Mouse (Mus musculus) 3T3-L1 (cell line): Measurements from ENCODE around the gene Rpl12.
A peak's percentile ranks its signal among the peaks of the same experiment; 100 is the strongest.

Experiments
- DNase-seq: peaks from one replicate; pipeline ENCODE4 v3.0.0-alpha.2; 2015; ENCODE audit warnings: low read depth, low spot score

The Rpl12 gene

DNA sequence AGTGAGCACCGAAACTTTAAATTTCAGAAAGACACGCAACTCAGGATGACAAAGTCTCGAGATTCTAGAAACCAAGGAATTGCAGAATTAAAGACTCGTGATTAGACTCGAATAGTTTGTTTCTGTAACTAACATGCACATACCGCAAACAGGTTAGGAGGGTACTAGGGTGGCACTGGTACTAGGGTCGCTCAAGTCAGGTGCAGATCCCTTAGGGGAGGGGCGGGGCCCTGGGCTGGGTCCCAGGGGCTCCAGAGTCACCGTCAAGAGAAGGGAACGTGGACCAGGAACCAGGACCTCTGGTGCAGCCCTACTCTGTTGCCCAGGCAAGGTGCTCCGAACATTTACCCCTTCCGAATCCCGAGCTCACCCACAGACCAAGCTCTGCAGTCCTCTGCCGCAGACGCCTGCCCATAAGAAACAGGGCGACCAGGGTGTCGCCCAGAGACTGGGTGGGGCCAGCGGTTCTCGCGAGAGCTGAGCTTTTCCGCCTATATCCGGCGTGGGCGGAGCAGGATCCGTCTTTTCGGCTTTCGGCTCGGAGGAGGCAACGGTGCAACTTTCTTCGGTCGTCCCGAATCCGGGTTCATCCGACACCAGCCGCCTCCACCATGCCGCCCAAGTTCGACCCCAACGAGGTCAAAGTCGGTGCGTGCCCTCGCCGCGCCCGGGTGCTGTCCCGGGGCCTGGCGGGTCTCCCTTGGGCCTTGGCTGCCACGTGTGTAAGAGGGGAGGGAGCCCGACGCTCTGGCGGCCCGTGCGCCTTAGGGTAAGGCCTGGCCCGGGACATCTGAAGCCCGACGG is at the start of gene Rpl12, which contains the start of gene Lrsam1:
Gene Rpl12 (plus strand): TSS at position 368 of the 804 bp plus-strand sequence.
Gene Lrsam1 (minus strand): TSS at position 423 of the 804 bp plus-strand sequence.
- peak; percentile 96 for DNase-seq

DNA sequence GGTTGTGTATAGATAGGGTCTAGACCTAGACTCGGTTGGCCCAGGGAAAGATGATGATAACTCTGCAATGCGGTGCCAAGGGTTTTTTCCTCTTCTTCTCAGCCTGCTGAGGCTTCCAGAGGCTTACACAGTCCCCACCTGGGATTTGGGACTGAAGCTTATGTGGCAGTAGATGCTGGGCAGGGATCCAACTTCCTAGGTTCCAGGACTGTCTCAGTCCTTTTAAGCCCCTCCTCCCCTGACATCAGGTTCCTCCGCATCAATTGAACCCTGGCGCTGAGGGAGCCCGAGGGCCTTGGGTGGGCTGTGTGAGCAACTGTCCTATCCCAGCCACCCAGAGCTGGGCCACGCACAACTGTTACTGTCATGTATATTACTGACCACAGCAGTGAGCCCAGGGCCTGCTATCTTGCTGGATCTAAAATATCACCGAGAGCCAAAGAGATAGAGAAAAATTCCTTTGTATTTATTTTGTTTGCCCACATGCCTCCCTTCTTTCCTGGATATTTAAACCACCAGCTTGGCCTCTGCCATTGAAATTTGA is 49.6 kb upstream of the Rpl12 start:
- no peak for DNase-seq

DNA sequence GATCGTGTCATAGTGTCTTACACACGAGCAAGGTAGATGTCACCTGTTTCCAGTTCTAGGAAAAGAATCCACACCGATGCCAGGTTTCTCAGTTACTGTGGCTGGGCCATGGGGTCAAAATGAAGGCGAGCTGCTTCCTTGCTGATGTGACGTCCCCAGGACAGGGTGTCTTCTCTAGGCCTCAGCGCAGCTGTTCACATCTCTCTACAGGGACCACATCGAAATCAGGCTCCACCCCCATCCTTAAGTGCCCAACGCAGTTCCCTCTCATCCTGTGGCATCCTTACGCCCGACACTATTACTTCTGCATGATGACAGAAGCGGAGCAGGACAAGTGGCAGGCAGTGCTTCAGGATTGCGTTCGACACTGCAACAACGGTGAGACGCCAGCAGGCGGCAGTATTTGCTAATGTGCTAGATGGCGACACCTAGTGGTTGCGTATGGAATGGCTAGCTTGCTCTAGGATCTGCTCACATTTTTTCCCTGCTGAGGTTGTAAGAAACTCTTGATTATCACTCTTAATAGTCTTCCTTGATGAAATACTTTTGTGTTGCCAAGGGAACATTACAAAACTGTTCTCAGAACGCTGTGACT is 49.1 kb upstream of the Rpl12 start:
- peak; percentile 97 for DNase-seq

DNA sequence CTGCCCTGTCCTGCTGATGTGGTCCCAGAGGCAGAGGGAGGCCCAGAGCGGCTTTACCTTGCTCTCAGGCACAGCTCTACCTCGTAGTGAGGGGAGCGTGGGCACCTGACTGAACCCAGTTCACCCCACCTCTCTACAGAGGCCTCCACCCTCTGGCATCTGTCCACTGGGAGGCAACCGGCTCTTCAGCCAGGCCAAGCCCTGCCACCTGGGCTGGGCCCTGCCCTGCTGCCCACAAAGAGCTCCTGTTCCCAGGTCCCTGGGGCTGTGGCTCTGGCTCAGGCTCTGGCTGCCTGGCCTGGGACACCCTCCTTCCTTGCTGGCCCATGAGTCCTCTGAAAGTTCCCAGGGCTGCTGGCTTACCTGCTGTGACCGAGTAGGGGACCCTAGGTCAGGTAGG is 47.0 kb upstream of the Rpl12 start:
- peak; percentile 63 for DNase-seq

DNA sequence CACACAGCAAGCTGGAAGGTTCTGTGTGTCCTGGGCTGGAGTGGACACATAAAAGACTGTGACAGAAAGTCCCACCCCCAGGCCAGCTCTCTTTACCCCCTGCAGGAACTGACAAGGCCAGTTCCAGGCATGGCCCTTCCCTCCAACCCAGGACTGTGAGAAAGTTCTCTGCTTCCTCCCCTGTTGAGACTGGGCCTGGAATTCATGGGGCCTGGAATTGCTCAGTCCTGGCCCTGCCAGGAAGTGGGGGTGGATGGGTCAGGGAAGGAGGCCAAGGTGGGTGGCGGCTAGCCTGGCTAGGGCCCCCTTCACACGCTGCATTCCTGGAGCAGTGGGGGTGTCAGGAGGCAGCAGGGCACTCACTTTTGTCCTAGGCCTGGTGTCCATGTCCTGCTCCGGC is 46.5 kb upstream of the Rpl12 start:
- peak; percentile 84 for DNase-seq

DNA sequence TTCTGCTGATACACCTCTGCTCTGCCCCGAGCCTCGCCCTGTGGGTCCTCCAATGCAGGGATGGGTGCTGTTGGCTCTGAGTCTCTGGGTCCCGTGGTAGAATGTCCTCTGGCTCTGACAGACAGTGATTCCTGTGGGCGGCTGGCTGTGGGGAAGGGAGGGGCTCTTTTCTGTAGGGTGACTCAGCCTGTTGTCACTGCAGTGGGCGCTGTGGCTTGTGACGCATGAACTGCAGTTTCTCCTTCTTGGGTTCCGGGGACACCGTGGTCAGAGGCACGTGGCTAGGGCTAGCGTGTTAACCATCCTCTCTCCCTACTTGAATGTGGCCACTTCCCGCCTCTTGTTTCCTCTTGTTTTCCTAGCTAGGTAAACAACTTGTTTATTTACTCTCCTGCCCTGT is 43.8 kb upstream of the Rpl12 start:
- peak; percentile 96 for DNase-seq

DNA sequence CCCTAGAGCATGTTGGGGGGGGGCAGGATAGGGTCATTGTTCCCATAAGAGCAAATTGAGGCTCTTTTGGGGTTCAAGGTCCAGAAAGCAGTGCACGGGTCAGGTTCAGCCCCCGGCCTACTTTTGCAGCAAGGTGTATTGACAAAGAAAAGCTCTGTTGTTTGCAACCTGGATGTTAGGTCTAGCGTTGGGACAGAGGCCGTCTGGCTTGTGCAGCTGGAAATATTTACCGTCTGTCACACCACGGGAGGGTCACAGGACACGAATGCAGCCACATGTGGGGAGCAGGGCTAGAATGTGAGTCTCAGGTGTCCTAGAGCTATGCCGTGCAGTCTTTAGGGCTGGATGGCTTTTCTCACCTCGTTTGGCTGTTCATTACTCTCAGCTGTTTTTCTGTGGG is 43.0 kb upstream of the Rpl12 start:
- no peak for DNase-seq

DNA sequence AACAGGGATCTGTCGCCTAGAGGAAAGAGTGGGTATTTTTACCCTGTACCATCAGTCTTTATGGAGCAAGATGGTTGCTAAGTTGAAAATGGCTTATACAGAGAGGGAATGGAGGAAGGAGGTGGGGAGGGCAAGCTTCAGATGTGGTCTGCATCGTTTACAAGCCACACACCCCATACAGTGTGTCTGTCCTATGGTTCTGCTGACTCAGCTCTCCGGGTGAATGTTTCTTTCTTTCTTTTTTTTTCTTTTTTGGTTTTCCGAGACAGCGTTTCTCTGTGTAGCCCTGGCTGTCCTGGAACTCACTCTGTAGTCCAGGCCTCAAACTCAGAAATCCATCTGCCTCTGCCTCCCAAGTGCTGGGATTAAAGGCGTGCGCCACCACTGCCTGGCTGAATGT is 40.1 kb upstream of the Rpl12 start:
- no peak for DNase-seq

DNA sequence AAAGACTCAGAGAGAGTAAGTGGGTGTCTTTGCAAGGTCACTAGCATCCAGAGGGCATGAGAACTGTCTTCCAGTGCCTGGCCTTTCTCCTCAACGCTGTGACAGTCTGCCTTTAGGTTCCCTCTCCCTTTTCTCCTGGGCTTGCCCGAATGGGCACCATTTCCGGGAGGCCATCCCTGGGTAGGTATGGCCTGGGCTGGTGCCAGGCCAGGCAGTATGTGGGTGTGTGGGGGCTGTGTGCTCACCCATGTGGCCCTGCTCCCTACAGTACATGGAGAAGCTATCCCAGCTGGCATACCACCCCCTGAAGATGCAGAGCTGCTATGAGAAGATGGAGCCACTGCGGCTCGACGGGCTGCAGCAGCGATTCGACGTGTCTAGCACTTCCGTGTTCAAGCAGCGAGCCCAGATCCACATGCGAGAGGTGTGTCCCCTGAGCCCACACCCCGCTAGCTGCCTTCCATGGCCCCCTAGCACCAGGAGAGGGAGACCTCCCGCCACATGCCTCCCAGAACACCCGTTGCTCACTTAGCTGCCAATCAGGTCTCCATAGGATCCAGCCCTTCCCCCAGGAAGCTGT is 39.5 kb upstream of the Rpl12 start:
- no peak for DNase-seq

DNA sequence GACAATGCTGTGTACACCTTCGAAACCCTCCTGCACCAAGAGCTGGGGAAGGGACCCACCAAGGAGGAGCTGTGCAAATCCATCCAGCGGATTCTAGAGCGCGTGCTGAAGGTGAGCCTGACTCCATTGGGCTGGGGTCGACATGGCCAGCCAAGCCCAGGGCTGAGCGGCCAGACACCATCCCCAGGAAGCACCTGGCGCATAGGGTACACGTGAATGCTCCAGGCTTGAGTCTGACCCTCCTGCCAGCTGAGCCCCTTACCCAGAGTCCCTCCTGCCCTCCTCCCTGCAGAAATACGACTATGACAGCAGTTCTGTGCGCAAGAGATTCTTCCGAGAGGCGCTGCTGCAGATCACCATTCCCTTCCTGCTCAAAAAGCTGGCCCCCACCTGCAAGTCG is 38.8 kb upstream of the Rpl12 start:
- DNase-seq: no peak

DNA sequence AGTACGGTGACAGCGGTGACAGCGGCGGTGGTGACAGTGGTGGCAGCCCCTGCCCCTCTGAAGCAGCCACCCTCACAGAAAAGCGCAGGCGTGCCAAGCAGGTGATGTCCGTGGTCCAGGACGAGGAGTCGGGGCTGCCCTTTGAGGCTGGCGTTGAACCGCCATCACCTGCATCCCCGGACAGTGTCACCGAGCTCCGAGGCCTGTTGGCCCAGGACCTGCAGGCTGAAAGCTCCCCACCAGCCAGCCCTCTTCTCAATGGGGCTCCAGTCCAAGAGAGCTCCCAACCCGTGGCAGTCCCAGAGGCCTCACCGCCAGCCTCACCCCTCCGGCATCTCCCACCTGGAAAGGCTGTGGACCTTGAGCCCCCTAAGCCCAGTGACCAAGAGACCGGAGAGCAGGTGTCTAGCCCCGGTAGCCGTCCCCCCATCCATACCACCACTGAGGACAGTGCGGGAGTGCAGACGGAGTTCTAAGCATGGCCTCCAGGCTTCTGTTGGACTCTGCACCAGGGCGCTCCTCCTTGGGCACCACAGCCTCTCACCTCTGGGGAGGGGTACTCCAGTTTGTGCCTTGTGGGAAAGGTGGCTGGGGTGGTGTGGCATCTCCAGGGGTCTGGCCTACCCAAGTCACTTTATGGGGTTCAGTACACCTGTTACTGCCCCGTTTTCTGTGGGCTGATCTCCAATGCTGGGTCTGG is 37.7 kb upstream of the Rpl12 start:
- no peak for DNase-seq

DNA sequence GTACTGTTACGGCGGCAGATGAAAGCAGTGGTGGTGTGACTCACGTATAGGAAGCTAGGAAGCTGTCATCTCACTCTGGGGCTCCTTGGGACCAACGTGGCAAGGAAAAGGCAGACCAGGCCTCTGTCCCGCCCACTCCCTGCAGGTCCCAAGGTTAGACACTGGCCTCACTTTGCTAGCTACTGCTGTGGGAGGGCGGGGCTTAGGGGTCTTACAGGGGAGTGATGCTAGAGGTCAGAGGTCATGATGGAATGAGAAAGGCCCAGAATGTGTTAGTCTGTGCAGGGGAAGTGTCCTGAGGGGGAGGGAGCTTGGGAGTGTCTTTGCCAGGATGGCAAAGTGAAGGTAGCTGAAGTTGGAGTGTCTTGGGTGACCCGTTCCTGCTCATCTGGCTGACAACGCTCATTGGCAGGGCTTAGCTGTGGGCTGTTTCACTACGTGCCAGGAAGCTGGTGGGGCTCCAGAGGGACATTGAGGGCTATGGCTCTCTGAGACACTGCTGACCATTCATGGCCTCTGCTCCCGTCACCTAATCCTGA is 37.0 kb upstream of the Rpl12 start:
- DNase-seq: no peak

DNA sequence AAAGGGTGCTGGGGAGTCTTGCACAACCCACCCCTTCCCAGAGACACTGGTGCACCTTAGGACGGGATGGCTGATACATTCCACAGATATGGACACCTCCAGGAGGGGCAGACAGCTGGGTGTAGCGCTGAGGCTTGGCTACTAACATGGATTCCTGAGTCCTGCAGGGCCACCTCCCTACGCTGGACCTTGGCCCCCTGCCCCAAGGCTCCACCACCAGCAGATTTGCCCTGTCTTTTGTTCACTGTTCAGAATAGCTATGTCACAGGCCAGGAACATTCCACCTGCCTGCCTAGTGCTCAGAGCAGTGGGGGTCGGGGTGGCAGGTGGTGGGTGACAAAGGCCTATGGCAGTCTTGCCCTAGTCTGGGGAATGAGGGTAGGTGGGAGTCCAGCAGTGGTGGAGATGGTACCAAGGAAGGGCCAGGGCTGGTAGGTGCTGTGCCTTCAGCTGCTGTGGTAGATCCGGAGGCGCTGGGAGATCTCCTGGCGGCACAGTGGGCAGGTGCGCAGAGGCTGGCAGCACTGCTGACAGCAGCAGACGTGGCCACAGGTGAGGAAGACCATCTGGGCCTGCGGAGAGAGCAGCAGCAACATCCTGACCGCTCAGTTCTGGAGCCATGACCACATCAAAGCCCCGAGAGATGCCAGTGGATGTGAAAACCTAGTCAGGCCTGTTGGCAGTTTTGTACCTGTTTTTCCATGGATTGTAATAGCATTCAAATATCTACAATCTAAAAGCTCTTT is 34.9 kb upstream of the Rpl12 start:
- no peak for DNase-seq

DNA sequence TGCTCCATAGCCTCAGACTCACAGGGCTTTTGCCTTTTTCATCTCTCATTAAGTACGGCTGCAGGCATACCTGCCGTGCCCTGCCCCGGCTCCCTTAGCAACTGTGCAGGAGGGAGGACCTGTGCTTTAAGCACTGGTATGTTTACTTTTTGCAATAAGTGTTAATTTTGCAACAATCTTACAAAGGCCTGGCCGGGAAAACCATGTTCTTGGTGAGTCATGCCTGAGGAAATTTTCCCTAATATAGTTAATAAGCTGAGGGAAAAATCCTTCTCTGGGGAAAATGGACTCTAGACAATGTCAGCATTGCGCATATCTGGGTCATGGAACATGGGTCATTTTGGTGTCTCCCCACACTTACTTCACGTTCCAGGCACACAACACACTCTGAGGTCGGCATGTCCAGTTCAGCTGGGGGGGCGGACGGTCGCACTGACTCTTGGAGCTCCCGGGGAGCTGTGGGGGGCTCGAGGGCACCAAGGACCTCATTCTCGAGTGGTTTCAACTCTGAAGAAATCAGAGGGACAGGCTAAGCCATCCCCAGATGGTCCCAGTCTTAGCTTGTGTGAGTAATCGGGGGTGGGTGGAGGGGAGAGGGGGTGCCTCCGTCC is 33.6 kb upstream of the Rpl12 start:
- peak; percentile 61 for DNase-seq

DNA sequence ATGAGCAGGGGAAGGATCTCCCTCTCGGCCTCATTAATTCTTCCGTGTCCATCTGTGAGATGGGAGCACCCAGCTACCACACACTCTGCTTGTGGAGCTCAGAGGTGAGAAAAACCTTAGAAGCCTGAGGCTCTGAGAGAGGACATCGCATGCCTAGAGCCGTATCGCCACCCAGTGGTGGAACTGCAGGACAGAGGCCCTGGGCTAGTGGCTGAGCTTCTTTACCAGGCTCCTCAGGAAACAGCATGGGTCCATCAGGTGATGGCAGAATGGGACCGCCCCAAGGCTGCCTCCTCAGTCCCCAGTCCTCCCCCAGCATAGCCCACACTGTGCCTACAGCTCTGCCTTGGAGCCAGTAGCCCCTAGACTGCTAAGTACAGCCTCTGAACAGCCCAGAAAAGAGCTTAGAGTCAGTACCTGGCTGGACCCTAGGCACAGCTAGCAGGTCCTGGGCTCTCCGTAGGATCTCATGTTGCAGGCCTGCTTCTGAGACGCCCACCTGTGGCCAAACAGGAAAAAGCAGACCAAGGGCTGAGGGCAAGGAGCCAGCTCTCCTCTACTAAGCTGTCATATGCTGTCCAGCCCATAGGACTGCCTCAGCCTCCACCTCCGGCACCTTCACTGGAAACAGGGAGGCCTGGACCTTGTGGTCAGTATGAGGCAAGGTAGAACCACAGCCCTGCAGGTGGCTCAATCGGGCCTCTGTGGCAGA is 33.0 kb upstream of the Rpl12 start:
- peak; percentile 94 for DNase-seq

DNA sequence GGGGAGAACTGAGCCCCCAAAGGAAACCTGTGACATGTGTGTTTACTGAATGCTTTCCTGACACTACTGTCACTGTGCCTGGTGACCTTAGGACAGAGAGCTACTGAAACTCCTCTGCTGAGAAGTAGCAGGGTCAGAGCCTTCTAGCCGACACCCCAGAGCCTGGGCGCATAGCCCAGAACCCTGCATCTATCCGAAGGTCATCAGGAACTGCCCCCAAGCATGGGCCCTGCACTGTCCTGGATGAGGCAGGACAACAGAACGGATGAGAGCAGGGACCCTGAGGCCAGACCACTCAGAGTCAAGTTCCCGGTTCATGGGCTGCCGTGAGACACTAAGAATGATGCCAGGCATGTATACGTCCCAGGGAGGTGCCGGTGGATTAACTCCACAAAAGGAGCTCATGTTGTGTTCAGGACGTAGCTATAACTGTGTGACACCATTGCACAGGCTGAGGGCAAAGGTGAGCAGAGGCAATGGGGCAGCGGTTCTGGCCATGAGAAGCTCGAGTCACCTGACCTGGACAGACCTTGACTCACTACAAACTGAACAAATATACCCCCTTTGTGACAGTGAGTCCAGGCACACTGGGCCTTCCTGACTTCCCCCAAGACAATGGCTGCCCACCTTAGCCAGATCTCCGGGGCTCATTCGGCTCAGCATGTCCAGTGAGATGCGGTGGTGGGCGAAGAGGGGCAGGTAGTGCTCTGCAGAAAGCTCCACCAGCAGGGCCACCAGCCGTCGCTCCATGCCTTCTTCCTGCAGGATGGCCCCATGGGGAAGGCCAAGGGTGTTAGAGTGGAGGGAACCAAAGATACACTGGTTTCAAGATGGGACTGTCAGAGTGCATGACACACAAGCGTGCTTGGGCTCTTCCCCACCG is 32.2 kb upstream of the Rpl12 start:
- DNase-seq: no peak

DNA sequence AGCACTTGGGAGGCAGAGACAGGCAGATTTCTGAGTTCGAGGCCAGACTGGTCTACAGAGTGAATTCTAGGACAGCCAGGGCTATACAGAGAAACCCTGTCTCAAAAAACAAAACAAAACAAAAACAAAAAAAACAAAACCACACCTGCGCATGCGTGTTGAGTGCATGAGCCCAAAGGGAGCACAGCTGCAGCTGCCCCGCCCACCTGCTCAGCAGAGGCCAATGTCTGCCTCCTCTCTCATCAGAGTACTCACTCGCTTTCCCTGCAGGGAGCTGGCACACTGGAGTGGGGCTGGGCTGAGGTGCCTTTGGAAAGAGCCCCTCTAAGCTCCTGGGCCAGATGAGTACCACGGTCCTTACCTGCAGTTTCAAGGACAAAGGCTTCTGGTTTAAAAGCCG is 29.6 kb upstream of the Rpl12 start:
- no peak for DNase-seq

DNA sequence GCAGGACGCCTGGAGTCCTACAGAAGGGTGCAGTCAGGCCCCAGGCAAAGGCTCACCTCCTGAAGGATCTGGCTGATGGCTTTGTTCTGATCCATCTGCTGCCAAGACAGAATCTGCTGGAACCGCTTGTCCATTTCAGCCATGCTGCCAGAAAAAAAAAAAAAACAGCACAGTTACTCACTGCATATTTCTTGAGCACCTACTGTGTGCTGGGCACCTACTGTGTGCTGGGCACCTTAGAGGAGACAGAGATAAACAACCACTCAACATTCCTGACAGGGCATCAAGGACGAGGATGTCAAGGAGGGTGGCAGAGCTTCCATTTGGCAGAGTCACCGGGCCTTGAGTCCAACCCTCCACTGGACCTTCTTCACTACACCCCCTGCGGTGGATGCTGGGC is 22.6 kb upstream of the Rpl12 start:
- DNase-seq: no peak

DNA sequence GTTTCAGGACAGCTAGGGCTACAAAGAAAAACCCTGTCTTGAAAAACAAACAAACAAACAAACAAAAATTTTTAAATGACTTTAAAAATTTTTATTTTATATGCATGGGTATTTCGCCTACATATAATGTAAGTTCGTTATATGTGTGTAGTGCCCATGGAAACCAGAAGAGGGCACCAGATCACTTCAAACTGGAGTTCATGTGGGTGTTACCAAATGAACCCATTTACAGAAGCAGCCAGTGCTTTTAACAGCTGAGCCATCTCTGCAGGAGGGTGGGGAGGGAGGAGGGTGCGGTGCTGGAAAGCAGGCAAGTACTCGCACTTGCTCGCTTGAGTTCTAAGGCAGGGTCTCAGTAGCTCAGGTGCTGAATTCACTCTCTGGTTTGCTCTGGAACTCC is 21.9 kb upstream of the Rpl12 start:
- peak; percentile 74 for DNase-seq
